Mouse (Mus musculus): ENCODE data around the gene Stxbp3. TPM values are rescaled to one million over a fixed set of nuclear protein-coding genes. Genes with fewer than 3 reads are reported as not detected.

Stxbp3 gene
- polyA plus RNA-seq, 1 experiment, result 12.3 TPM

GRCm38 (mm10) chr3:108767416-108767815 lies 72.9 kb downstream of the Stxbp3 start:
- no peaks in the 10 kb centered on the region for H3K36me3 ChIP-seq (ENCODE audit: control insufficient read depth, insufficient read depth)
- TF ChIP-seq CEBPB (IDR thresholded peaks at IDR 0.05; ENCODE audit: low read depth) (peak; percentile 20), FOSL1 (IDR thresholded peaks at IDR 0.05; ENCODE audit: insufficient read depth, low read length, poor library complexity, severe bottlenecking) (peak; percentile 48), MAX (IDR thresholded peaks at IDR 0.05) (peak; percentile 71), MYOD1 (IDR thresholded peaks at IDR 0.05; ENCODE audit: control insufficient read depth, insufficient read length, low read depth) (peak; percentile 97), CTCF (IDR thresholded peaks at IDR 0.05; ENCODE audit: control insufficient read depth, insufficient read depth, insufficient read length) (no peak)
- H3K4me3 ChIP-seq (ENCODE audit: insufficient read depth, poor library complexity, severe bottlenecking), result no peak overlapping the region
- H3ac ChIP-seq (ENCODE audit: control insufficient read depth, insufficient read length, low read depth), result no peak overlapping the region
- no peaks in the 10 kb centered on the region for H3K27me3 ChIP-seq (ENCODE audit: control insufficient read depth, insufficient read depth, insufficient read length)
- no peaks in the 10 kb centered on the region for H3K79me3 ChIP-seq (ENCODE audit: low read depth)
- H3K79me2 ChIP-seq (ENCODE audit: control insufficient read depth, insufficient read depth), result no peaks in the 10 kb centered on the region

- no peaks in the 10 kb centered on the region for H3K36me3 ChIP-seq (ENCODE audit: control insufficient read depth, insufficient read depth)
- TF ChIP-seq USF1 (IDR thresholded peaks at IDR 0.05; ENCODE audit: low read depth) (peak; percentile 92), CEBPB (IDR thresholded peaks at IDR 0.05; ENCODE audit: low read depth) (no peak), FOSL1 (IDR thresholded peaks at IDR 0.05; ENCODE audit: insufficient read depth, low read length, poor library complexity, severe bottlenecking) (peak; percentile 8), MYOD1 (IDR thresholded peaks at IDR 0.05; ENCODE audit: control insufficient read depth, insufficient read length, low read depth) (peak; percentile 20), CTCF (IDR thresholded peaks at IDR 0.05; ENCODE audit: control insufficient read depth, insufficient read depth, insufficient read length) (no peak), MAX (IDR thresholded peaks at IDR 0.05) (peak; percentile 93), MYOG (IDR thresholded peaks at IDR 0.05; ENCODE audit: control insufficient read depth, extremely low read depth, insufficient read length) (no peak)
- H3K79me2 ChIP-seq (ENCODE audit: control insufficient read depth, insufficient read depth), result no peaks in the 10 kb centered on the region
- H3K27me3 ChIP-seq (ENCODE audit: control insufficient read depth, insufficient read depth, insufficient read length), result no peaks in the 10 kb centered on the region
- H3K79me3 ChIP-seq (ENCODE audit: low read depth), result no peaks in the 10 kb centered on the region
- H3ac ChIP-seq (ENCODE audit: control insufficient read depth, insufficient read length, low read depth), result no peak overlapping the region
- no peak overlapping the region for H3K4me3 ChIP-seq (ENCODE audit: insufficient read depth, poor library complexity, severe bottlenecking)
These were observed 73.4 kb downstream of the Stxbp3 start for GRCm38 (mm10) chr3:108766943-108767342.

- Histone ChIP-seq H3K4me3 (ENCODE audit: insufficient read depth, poor library complexity, severe bottlenecking) (no peak overlapping the region), H3K79me3 (ENCODE audit: low read depth) (no peaks in the 10 kb centered on the region), H3ac (ENCODE audit: control insufficient read depth, insufficient read length, low read depth) (no peak overlapping the region), H3K36me3 (ENCODE audit: control insufficient read depth, insufficient read depth) (no peaks in the 10 kb centered on the region), H3K79me2 (ENCODE audit: control insufficient read depth, insufficient read depth) (no peaks in the 10 kb centered on the region), H3K27me3 (ENCODE audit: control insufficient read depth, insufficient read depth, insufficient read length) (no peaks in the 10 kb centered on the region)
- TF ChIP-seq MYOD1 (IDR thresholded peaks at IDR 0.05; ENCODE audit: control insufficient read depth, insufficient read length, low read depth), result no peak
- TF ChIP-seq MAX (IDR thresholded peaks at IDR 0.05), result no peak
- no peak for TF ChIP-seq FOSL1 (IDR thresholded peaks at IDR 0.05; ENCODE audit: insufficient read depth, low read length, poor library complexity, severe bottlenecking)
- no peak for TF ChIP-seq CTCF (IDR thresholded peaks at IDR 0.05; ENCODE audit: control insufficient read depth, insufficient read depth, insufficient read length)
- TF ChIP-seq MYOG (IDR thresholded peaks at IDR 0.05; ENCODE audit: control insufficient read depth, extremely low read depth, insufficient read length), result no peak
- no peak for TF ChIP-seq CEBPB (IDR thresholded peaks at IDR 0.05; ENCODE audit: low read depth)
- TF ChIP-seq USF1 (IDR thresholded peaks at IDR 0.05; ENCODE audit: low read depth), result no peak
These were observed 74.8 kb downstream of the Stxbp3 start for GRCm38 (mm10) chr3:108765476-108765875.

GRCm38 (mm10) chr3:108764976-108765375 lies 75.3 kb downstream of the Stxbp3 start:
- Histone ChIP-seq H3K4me3 (ENCODE audit: insufficient read depth, poor library complexity, severe bottlenecking) (no peak overlapping the region), H3ac (ENCODE audit: control insufficient read depth, insufficient read length, low read depth) (no peak overlapping the region), H3K36me3 (ENCODE audit: control insufficient read depth, insufficient read depth) (no peaks in the 10 kb centered on the region), H3K79me3 (ENCODE audit: low read depth) (no peaks in the 10 kb centered on the region), H3K79me2 (ENCODE audit: control insufficient read depth, insufficient read depth) (no peaks in the 10 kb centered on the region), H3K27me3 (ENCODE audit: control insufficient read depth, insufficient read depth, insufficient read length) (no peaks in the 10 kb centered on the region)
- TF ChIP-seq MAX (IDR thresholded peaks at IDR 0.05) (no peak), CTCF (IDR thresholded peaks at IDR 0.05; ENCODE audit: control insufficient read depth, insufficient read depth, insufficient read length) (no peak), USF1 (IDR thresholded peaks at IDR 0.05; ENCODE audit: low read depth) (no peak), MYOD1 (IDR thresholded peaks at IDR 0.05; ENCODE audit: control insufficient read depth, insufficient read length, low read depth) (no peak), FOSL1 (IDR thresholded peaks at IDR 0.05; ENCODE audit: insufficient read depth, low read length, poor library complexity, severe bottlenecking) (no peak), MYOG (IDR thresholded peaks at IDR 0.05; ENCODE audit: control insufficient read depth, extremely low read depth, insufficient read length) (no peak), CEBPB (IDR thresholded peaks at IDR 0.05; ENCODE audit: low read depth) (no peak)

GRCm38 (mm10) chr3:108763691-108764090 lies 76.6 kb downstream of the Stxbp3 start:
- H3ac ChIP-seq (ENCODE audit: control insufficient read depth, insufficient read length, low read depth), result no peak overlapping the region
- H3K79me2 ChIP-seq (ENCODE audit: control insufficient read depth, insufficient read depth), result no peaks in the 10 kb centered on the region
- H3K36me3 ChIP-seq (ENCODE audit: control insufficient read depth, insufficient read depth), result no peaks in the 10 kb centered on the region
- H3K79me3 ChIP-seq (ENCODE audit: low read depth), result no peaks in the 10 kb centered on the region
- H3K27me3 ChIP-seq (ENCODE audit: control insufficient read depth, insufficient read depth, insufficient read length), result no peaks in the 10 kb centered on the region
- TF ChIP-seq CTCF (IDR thresholded peaks at IDR 0.05; ENCODE audit: control insufficient read depth, insufficient read depth, insufficient read length) (no peak), USF1 (IDR thresholded peaks at IDR 0.05; ENCODE audit: low read depth) (no peak), MAX (IDR thresholded peaks at IDR 0.05) (peak; percentile 17), MYOD1 (IDR thresholded peaks at IDR 0.05; ENCODE audit: control insufficient read depth, insufficient read length, low read depth) (no peak)
- no peak overlapping the region for H3K4me3 ChIP-seq (ENCODE audit: insufficient read depth, poor library complexity, severe bottlenecking)

GRCm38 (mm10) chr3:108762597-108763111 lies 77.7 kb downstream of the Stxbp3 start:
- H3K4me3 ChIP-seq (ENCODE audit: insufficient read depth, poor library complexity, severe bottlenecking), result no peak overlapping the region
- no peak overlapping the region for H3ac ChIP-seq (ENCODE audit: control insufficient read depth, insufficient read length, low read depth)
- no peaks in the 10 kb centered on the region for H3K27me3 ChIP-seq (ENCODE audit: control insufficient read depth, insufficient read depth, insufficient read length)
- H3K79me2 ChIP-seq (ENCODE audit: control insufficient read depth, insufficient read depth), result no peaks in the 10 kb centered on the region
- H3K79me3 ChIP-seq (ENCODE audit: low read depth), result no peaks in the 10 kb centered on the region
- H3K36me3 ChIP-seq (ENCODE audit: control insufficient read depth, insufficient read depth), result no peaks in the 10 kb centered on the region
- TF ChIP-seq MAX (IDR thresholded peaks at IDR 0.05), result peak; percentile 76
- TF ChIP-seq MYOG (IDR thresholded peaks at IDR 0.05; ENCODE audit: control insufficient read depth, extremely low read depth, insufficient read length), result no peak

Measured in C2C12 (cell line).